ENCODE assay signal across 9 mouse cellular contexts in genomic region chr11:78247012-78247348, GRCm38 (mm10). TPM values are rescaled to one million over a fixed set of nuclear protein-coding genes. Genes with fewer than 3 reads are reported as not detected.
DNase-seq lines count a peak whose midpoint lies in the region; ATAC-seq and TF ChIP-seq lines count a peak whose summit lies in the region.
"Had no signal": no experiment of that assay in that cellular context is flagged by ENCODE, and none has a peak within 500 bp of the region (broad histone marks: within the 10 kb centered on the region; RNA-seq: fewer than 3 reads in every experiment).

No protein-coding gene starts in this region.

- H3K27me3 ChIP-seq in heart, postnatal 0 days (ENCODE audit: control insufficient read depth, insufficient read depth, low read length): no peaks in the 10 kb centered on the region
- H3K27me3 ChIP-seq in hindbrain, embryonic 12.5 days: no peaks in the 10 kb centered on the region
- no peaks in the 10 kb centered on the region for H3K27me3 ChIP-seq in midbrain, embryonic 13.5 days

- no peak for TF ChIP-seq EP300 in heart, postnatal 0 days (IDR thresholded peaks at IDR 0.05; ENCODE audit: low read depth)

- no peak for TF ChIP-seq POLR2A in bone marrow macrophage, adult 2 months (IDR thresholded peaks at IDR 0.05; ENCODE audit: borderline replicate concordance, low read depth, low read length)

- H3K4me3 ChIP-seq in heart, postnatal 0 days (ENCODE audit: low read depth, low read length): 0 out of 2 replicates have a peak overlapping the region, but pooled peaks have one; percentile 84
- peak overlapping the region; percentile 22; the same call in 1 of the 2 replicates for H3K4me3 ChIP-seq in bone marrow macrophage, adult 2 months (ENCODE audit: insufficient read depth, low read length)
- H3K4me3 ChIP-seq in hindbrain, embryonic 12.5 days: no peak overlapping the region
- peak overlapping the region; percentile 99 for H3K4me3 ChIP-seq in midbrain, embryonic 13.5 days (replicated peaks)

- H3K36me3 ChIP-seq in heart, postnatal 0 days (replicated peaks; ENCODE audit: control insufficient read depth, insufficient read depth, low read length): peaks cover 16% of the 10 kb centered on the region
- peaks cover 11% of the 10 kb centered on the region for H3K36me3 ChIP-seq in hindbrain, embryonic 12.5 days
- peaks cover 18% of the 10 kb centered on the region for H3K36me3 ChIP-seq in midbrain, embryonic 13.5 days

- H3K27ac ChIP-seq in heart, postnatal 0 days (ENCODE audit: low read depth): no peak overlapping the region
- no peak overlapping the region for H3K27ac ChIP-seq in bone marrow macrophage, adult 2 months (ENCODE audit: insufficient read depth, low read depth, low read length)
- no peak overlapping the region for H3K27ac ChIP-seq in hindbrain, embryonic 12.5 days
- no peak overlapping the region for H3K27ac ChIP-seq in midbrain, embryonic 13.5 days

- no peak for TF ChIP-seq CTCF in heart, postnatal 0 days (IDR thresholded peaks at IDR 0.05; ENCODE audit: low read depth)
- TF ChIP-seq CTCF in bone marrow macrophage, adult 2 months (IDR thresholded peaks at IDR 0.05; ENCODE audit: low read depth, low read length): no peak

- H3K4me2 ChIP-seq in heart, postnatal 0 days (ENCODE audit: low read depth, low read length): peak overlapping the region; percentile 89
- peak overlapping the region; percentile 84 for H3K4me2 ChIP-seq in hindbrain, embryonic 12.5 days (replicated peaks)
- peak overlapping the region; percentile 92; the same call in 1 of the 2 replicates for H3K4me2 ChIP-seq in midbrain, embryonic 13.5 days (replicated peaks)

- H3K9me3 ChIP-seq in heart, postnatal 0 days (replicated peaks; ENCODE audit: control insufficient read depth, low read length): no peaks in the 10 kb centered on the region
- no peaks in the 10 kb centered on the region for H3K9me3 ChIP-seq in hindbrain, embryonic 12.5 days (replicated peaks)
- H3K9me3 ChIP-seq in midbrain, embryonic 13.5 days: no peaks in the 10 kb centered on the region

- no peak for ATAC-seq in heart, postnatal 0 days (ENCODE audit: insufficient read depth, low read depth)
- no peak for ATAC-seq in hindbrain, embryonic 12.5 days (ENCODE audit: low FRiP score)
- ATAC-seq in midbrain, embryonic 13.5 days: no peak

- DNase-seq in heart, postnatal 0 days (ENCODE audit: low spot score): no peak
- no peak for DNase-seq in heart, adult 18-20 months
- DNase-seq in spleen, adult 18-20 months: no peak
- DNase-seq in frontal cortex, postnatal 14 days (ENCODE audit: low spot score in 2 of 2): no peak
- no peak for DNase-seq in spleen, adult 12 weeks (ENCODE audit: low spot score)
- DNase-seq: right cerebral cortex, postnatal 14 days had no signal

- WGBS in heart, postnatal 0 days: 53% methylated on average over 3 of the region's 3 CpGs
- 73% methylated on average over 3 of the region's 3 CpGs for WGBS in hindbrain, embryonic 12.5 days
- 80% methylated on average over 3 of the region's 3 CpGs for WGBS in midbrain, embryonic 13.5 days

- H3K9ac ChIP-seq in heart, postnatal 0 days (replicated peaks; ENCODE audit: low read depth, low read length): no peak overlapping the region
- H3K9ac ChIP-seq in hindbrain, embryonic 12.5 days: no peak overlapping the region
- no peak overlapping the region; the same call in 1 of the 2 replicates for H3K9ac ChIP-seq in midbrain, embryonic 13.5 days (replicated peaks)

- peaks cover 17% of the 10 kb centered on the region for H3K4me1 ChIP-seq in heart, postnatal 0 days (ENCODE audit: control insufficient read depth, insufficient read depth)
- H3K4me1 ChIP-seq in bone marrow macrophage, adult 2 months (ENCODE audit: control insufficient read depth, insufficient read depth, low read length): peaks cover 25% of the 10 kb centered on the region
- H3K4me1 ChIP-seq in hindbrain, embryonic 12.5 days: peaks cover 30% of the 10 kb centered on the region
- H3K4me1 ChIP-seq in midbrain, embryonic 13.5 days (replicated peaks): peaks cover 53% of the 10 kb centered on the region

RNA-seq across cellular contexts. Expression of gene Supt6, which starts 1.2 kb away (rescaled TPM):
- 12.1 and 17.0 TPM in 2 replicates for total RNA-seq in heart, postnatal 0 days (2014; rRNA removed; ENCODE audit: low replicate concordance)
- polyA plus RNA-seq in heart, postnatal 0 days (2015; fragmentation: Nextera tagmentation; extraction: Ambion mirVana): 6.9 and 7.6 TPM in 2 replicates
- 10 to 100 TPM; 28.4 to 29.7 TPM for total RNA-seq in heart, adult 18-20 months (2021)
- 33.6 and 39.1 TPM in 2 replicates for polyA plus RNA-seq in bone marrow macrophage, adult 2 months (2012; ENCODE audit: insufficient read depth, insufficient read length, missing spikeins)
- polyA plus RNA-seq in hindbrain, embryonic 12.5 days (2016; fragmentation: Nextera tagmentation; extraction: Ambion mirVana): 39.9 and 44.1 TPM in 2 replicates
- polyA plus RNA-seq in midbrain, embryonic 13.5 days (2015; fragmentation: Nextera tagmentation; extraction: Ambion mirVana): 30.3 and 30.8 TPM in 2 replicates

RNA-seq across cellular contexts. Expression of gene Sdf2, which starts 1.4 kb away (rescaled TPM):
- total RNA-seq in heart, postnatal 0 days (2014; rRNA removed; ENCODE audit: low replicate concordance): 62.5 and 101 TPM in 2 replicates
- 58.9 and 64.3 TPM in 2 replicates for polyA plus RNA-seq in heart, postnatal 0 days (2015; fragmentation: Nextera tagmentation; extraction: Ambion mirVana)
- 10 to 100 TPM; 52.7 to 55.7 TPM for total RNA-seq in heart, adult 18-20 months (2021)
- polyA plus RNA-seq in bone marrow macrophage, adult 2 months (2012; ENCODE audit: insufficient read depth, insufficient read length, missing spikeins): 83.1 and 103 TPM in 2 replicates
- polyA plus RNA-seq in hindbrain, embryonic 12.5 days (2016; fragmentation: Nextera tagmentation; extraction: Ambion mirVana): 55.2 and 58.0 TPM in 2 replicates
- 78.7 and 81.1 TPM in 2 replicates for polyA plus RNA-seq in midbrain, embryonic 13.5 days (2015; fragmentation: Nextera tagmentation; extraction: Ambion mirVana)

RNA-seq across cellular contexts. Expression of gene 2610507B11Rik, which starts 14.6 kb away (rescaled TPM):
- 105 and 108 TPM in 2 replicates for total RNA-seq in heart, postnatal 0 days (2014; rRNA removed; ENCODE audit: low replicate concordance)
- polyA plus RNA-seq in heart, postnatal 0 days (2015; fragmentation: Nextera tagmentation; extraction: Ambion mirVana): 86.4 and 91.2 TPM in 2 replicates
- total RNA-seq in heart, adult 18-20 months (2021): 100 to 1,000 TPM; 203 to 219 TPM
- 168 and 187 TPM in 2 replicates for polyA plus RNA-seq in bone marrow macrophage, adult 2 months (2012; ENCODE audit: insufficient read depth, insufficient read length, missing spikeins)
- polyA plus RNA-seq in hindbrain, embryonic 12.5 days (2016; fragmentation: Nextera tagmentation; extraction: Ambion mirVana): 80.4 and 80.7 TPM in 2 replicates
- polyA plus RNA-seq in midbrain, embryonic 13.5 days (2015; fragmentation: Nextera tagmentation; extraction: Ambion mirVana): 60.6 and 62.3 TPM in 2 replicates

RNA-seq across cellular contexts. Expression of gene BC030499, which starts 43.7 kb away (rescaled TPM):
- 0.19 TPM in 1 of 2 replicates, not detected in the other for total RNA-seq in heart, postnatal 0 days (2014; rRNA removed; ENCODE audit: low replicate concordance)
- 0.18 and 0.22 TPM in 2 replicates for polyA plus RNA-seq in heart, postnatal 0 days (2015; fragmentation: Nextera tagmentation; extraction: Ambion mirVana)
- under 1 TPM; 0.37 to 0.49 TPM for total RNA-seq in heart, adult 18-20 months (2021)
- polyA plus RNA-seq in bone marrow macrophage, adult 2 months (2012; ENCODE audit: insufficient read depth, insufficient read length, missing spikeins): 3.5 and 4.4 TPM in 2 replicates
- polyA plus RNA-seq in hindbrain, embryonic 12.5 days (2016; fragmentation: Nextera tagmentation; extraction: Ambion mirVana): 0.34 and 0.51 TPM in 2 replicates
- polyA plus RNA-seq in midbrain, embryonic 13.5 days (2015; fragmentation: Nextera tagmentation; extraction: Ambion mirVana): 0.28 and 0.87 TPM in 2 replicates

RNA-seq across cellular contexts. Expression of gene Proca1, which starts 53.8 kb away (rescaled TPM):
- total RNA-seq in heart, postnatal 0 days (2014; rRNA removed; ENCODE audit: low replicate concordance): not detected in 2 replicates
- polyA plus RNA-seq in heart, postnatal 0 days (2015; fragmentation: Nextera tagmentation; extraction: Ambion mirVana): 2.1 and 3.2 TPM in 2 replicates
- total RNA-seq in heart, adult 18-20 months (2021): 1 to 10 TPM in 1 of 2 experiments, under 1 TPM in 1; 0.89 to 1.6 TPM
- polyA plus RNA-seq in bone marrow macrophage, adult 2 months (2012; ENCODE audit: insufficient read depth, insufficient read length, missing spikeins): 0.92 TPM in 1 of 2 replicates, not detected in the other
- 2.8 and 3.0 TPM in 2 replicates for polyA plus RNA-seq in hindbrain, embryonic 12.5 days (2016; fragmentation: Nextera tagmentation; extraction: Ambion mirVana)
- 0.84 and 2.2 TPM in 2 replicates for polyA plus RNA-seq in midbrain, embryonic 13.5 days (2015; fragmentation: Nextera tagmentation; extraction: Ambion mirVana)
